Mouse (Mus musculus) kidney, embryonic 14.5 days (tissue): Measurements from ENCODE around the gene Snca. TPM values are rescaled to one million over a fixed set of nuclear protein-coding genes. Genes with fewer than 3 reads are reported as not detected.
"Not testable (repeated sequence)": the region's sequence is repeated elsewhere in the genome, so short reads cannot be mapped to it uniquely, and the experiment has no call there.

Source experiments
- ATAC-seq: fragments of 200-750 bp; cut with Nextera tagmentation; 2 replicates; pipeline ENCODE4 v1.8.0; 2017; ENCODE audit warnings: moderate number of reproducible peaks, mild to moderate bottlenecking, moderate TSS enrichment, moderate library complexity; ENCODE audit not compliant: low FRiP score, low TSS enrichment
- H3K27ac ChIP-seq: fragments of 300-500 bp; sonication (generic); 2 replicates; pipeline ENCODE4 v1.5.1; 2014; ENCODE audit warnings: low read depth, mild to moderate bottlenecking, low read length, moderate library complexity, mixed read lengths
- H3K27me3 ChIP-seq: fragments of 300-500 bp; sonication (generic); 2 replicates; pipeline ENCODE4 v1.6.1; 2014; ENCODE audit warnings: mild to moderate bottlenecking, low read length; ENCODE audit not compliant: control insufficient read depth, insufficient read depth
- H3K36me3 ChIP-seq: fragments of 300-500 bp; sonication (generic); 2 replicates; pipeline ENCODE4 v1.6.1; 2014; ENCODE audit warnings: low read length, mixed read lengths; ENCODE audit not compliant: control insufficient read depth, insufficient read depth
- H3K4me1 ChIP-seq: fragments of 300-500 bp; sonication (generic); 2 replicates; pipeline ENCODE4 v1.6.1; 2014; ENCODE audit warnings: low read length, mixed read lengths; ENCODE audit not compliant: control insufficient read depth, insufficient read depth
- H3K4me2 ChIP-seq: fragments of 300-500 bp; sonication (generic); replicated peaks from 2 replicates; pipeline ENCODE4 v1.6.1; 2014; ENCODE audit warnings: low read depth, mild to moderate bottlenecking, low read length
- H3K4me3 ChIP-seq: fragments of 300-500 bp; sonication (generic); 2 replicates; pipeline ENCODE4 v1.5.1; 2014; ENCODE audit warnings: mild to moderate bottlenecking, low read length
- H3K9ac ChIP-seq: fragments of 300-500 bp; sonication (generic); 2 replicates; pipeline ENCODE4 v1.6.1; 2014; ENCODE audit warnings: low read depth, mild to moderate bottlenecking, low read length, moderate library complexity
- H3K9me3 ChIP-seq: fragments of 300-500 bp; sonication (generic); 2 replicates; pipeline ENCODE4 v1.6.1; 2016; ENCODE audit warnings: low read length; ENCODE audit not compliant: control insufficient read depth
- WGBS: fragments of 180-500 bp; shearing (Covaris S2); extraction: QIAGEN DNeasy Blood & Tissue Kit; methylation state at CpG from one replicate; pipeline ENCODE4 v1.1.7; 2014; 5-methylcytosine and 5-hydroxymethylcytosine counted together
- polyA plus RNA-seq: library from polyadenylated mRNA; unstranded; fragments of >200 nt; fragmentation: Nextera tagmentation; extraction: Ambion mirVana; gene quantifications from 2 replicates; pipeline ENCODE4 v1.2.1, GENCODE M21; 2014

Snca gene
- polyA plus RNA-seq, 1 experiment from 2014 or later, result 17.2 TPM

DNA sequence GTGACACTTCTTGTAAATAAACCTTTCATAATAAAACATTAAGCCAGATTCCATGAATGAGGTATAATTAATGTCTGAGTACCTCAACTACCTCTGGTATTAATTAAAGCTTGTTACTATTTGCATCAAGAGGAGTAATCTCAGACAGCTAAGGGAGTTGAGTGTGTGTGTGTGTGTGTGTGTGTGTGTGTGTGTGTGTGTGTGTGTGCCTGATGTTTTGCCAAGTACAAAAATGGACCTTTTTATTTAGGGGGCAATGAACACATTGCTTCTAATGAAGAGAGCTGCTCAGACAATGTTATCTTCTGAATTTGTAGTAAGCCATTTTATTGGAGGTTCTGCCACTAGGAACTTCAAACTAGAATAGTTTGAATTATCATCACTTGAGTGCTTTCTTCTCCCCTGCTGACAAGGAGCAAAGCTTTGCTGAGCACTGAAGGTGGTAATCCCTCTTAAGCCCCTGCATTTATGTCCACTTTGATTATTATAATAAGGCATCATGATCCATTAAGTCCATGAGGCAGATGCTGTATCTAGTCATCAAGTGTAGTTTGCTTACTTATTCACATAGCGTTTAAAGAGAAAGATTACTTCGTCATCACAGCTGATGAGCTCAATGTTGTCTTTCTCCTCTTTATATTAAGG is 88.1 kb downstream of the Snca start:
- Histone ChIP-seq H3K4me3 (no peak overlapping the region), H3K27me3 (no peaks in the 10 kb centered on the region), H3K4me2 (no peak overlapping the region), H3K9ac (no peak overlapping the region), H3K36me3 (no peaks in the 10 kb centered on the region), H3K27ac (no peak overlapping the region), H3K4me1 (no peaks in the 10 kb centered on the region), H3K9me3 (no peaks in the 10 kb centered on the region)
- WGBS, result 93% methylated on average over 2 of the region's 2 CpGs
- no peak for ATAC-seq

DNA sequence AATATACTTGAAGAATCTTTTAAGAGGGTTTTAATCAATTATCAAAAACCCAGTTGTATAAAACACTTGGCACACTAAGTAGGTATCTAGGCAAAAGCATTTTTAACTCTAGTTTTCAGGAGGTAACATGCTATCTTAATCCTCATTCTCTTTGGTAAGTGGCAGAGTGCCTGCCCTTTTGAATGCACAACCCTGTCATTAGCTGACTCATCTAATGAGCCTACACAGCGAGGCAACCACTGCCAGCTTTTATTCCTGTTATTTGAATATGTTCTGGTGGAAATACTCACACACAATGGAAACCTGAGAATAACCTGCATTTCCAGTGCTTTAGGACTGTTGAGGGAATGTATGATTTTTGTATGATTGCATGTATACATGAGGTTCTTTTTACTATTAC is 89.9 kb downstream of the Snca start:
- Histone ChIP-seq H3K4me2 (no peak overlapping the region), H3K27ac (no peak overlapping the region), H3K4me3 (no peak overlapping the region), H3K9ac (no peak overlapping the region), H3K4me1 (no peaks in the 10 kb centered on the region), H3K27me3 (no peaks in the 10 kb centered on the region), H3K9me3 (no peaks in the 10 kb centered on the region), H3K36me3 (no peaks in the 10 kb centered on the region)
- WGBS, result 64% methylated on average over 1 of the region's 1 CpGs
- ATAC-seq, result no peak

DNA sequence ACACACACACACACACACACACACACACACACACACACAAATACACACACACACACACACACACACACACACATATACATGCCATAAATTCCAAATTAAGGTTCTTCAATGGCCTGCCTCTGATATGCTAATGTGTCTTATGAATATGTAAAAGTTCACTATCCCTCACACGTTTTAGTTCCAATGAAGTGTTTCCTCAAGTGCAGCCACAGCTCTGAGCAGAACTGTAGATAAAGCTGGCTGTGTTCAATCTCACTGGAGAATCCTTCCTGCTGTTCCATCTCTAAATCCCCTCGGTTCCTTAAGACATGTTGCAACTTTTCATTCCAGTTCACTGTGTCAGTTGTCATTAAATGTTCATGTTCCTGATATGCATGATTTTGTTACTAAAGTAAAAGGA is 98.5 kb downstream of the Snca start:
- WGBS, result 60% methylated on average over 2 of the region's 2 CpGs

GRCm38 (mm10) chr6:60724110-60724829 is 105.4 kb downstream of the Snca start:
- Histone ChIP-seq H3K27me3 (no peaks in the 10 kb centered on the region), H3K27ac (no peak overlapping the region), H3K4me3 (no peak overlapping the region), H3K36me3 (no peaks in the 10 kb centered on the region), H3K4me1 (no peaks in the 10 kb centered on the region), H3K9me3 (no peaks in the 10 kb centered on the region), H3K9ac (no peak overlapping the region), H3K4me2 (no peak overlapping the region)
- no peak for ATAC-seq
- WGBS, result 83% methylated on average over 2 of the region's 2 CpGs

More for the DNA sequence above, 98.5 kb downstream of the Snca start:
- Histone ChIP-seq H3K9ac (no peak overlapping the region), H3K4me3 (no peak overlapping the region), H3K4me1 (no peaks in the 10 kb centered on the region), H3K27me3 (no peaks in the 10 kb centered on the region), H3K4me2 (no peak overlapping the region), H3K36me3 (no peaks in the 10 kb centered on the region), H3K9me3 (no peaks in the 10 kb centered on the region), H3K27ac (no peak overlapping the region)
- no peak for ATAC-seq

- Histone ChIP-seq H3K27ac (no peak overlapping the region), H3K4me3 (no peak overlapping the region), H3K36me3 (no peaks in the 10 kb centered on the region), H3K4me2 (no peak overlapping the region), H3K9me3 (no peaks in the 10 kb centered on the region), H3K9ac (no peak overlapping the region), H3K4me1 (no peaks in the 10 kb centered on the region), H3K27me3 (no peaks in the 10 kb centered on the region)
- WGBS, result 85% methylated on average over 3 of the region's 3 CpGs
- ATAC-seq, result no peak
These were observed 112.1 kb downstream of the Snca start for GRCm38 (mm10) chr6:60717566-60717965.

GRCm38 (mm10) chr6:60709997-60710471 is 119.6 kb downstream of the Snca start:
- Histone ChIP-seq H3K27me3 (no peaks in the 10 kb centered on the region), H3K4me2 (no peak overlapping the region)
- no peak for ATAC-seq

DNA sequence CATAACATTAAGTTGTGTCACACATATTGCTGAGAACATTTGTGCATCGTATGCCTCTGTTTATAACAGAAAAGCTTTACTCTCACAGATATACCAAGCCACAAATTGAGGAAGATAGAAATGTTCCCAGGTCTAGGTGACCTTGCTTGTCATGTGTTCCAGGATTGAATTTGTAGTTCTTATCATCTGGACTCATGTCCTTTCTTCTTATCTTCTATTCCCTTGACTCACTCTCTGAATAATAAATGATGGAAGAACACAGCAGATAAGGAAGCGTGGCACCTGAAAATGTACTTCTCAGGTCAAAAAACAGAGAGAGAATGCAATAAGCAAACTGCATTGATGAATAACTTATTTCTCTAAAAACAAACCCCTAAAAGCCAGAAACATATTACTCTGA is 131.6 kb downstream of the Snca start:
- Histone ChIP-seq H3K36me3 (no peaks in the 10 kb centered on the region), H3K4me1 (no peaks in the 10 kb centered on the region), H3K27me3 (no peaks in the 10 kb centered on the region), H3K9me3 (no peaks in the 10 kb centered on the region), H3K4me3 (no peak overlapping the region), H3K9ac (no peak overlapping the region), H3K4me2 (no peak overlapping the region), H3K27ac (no peak overlapping the region)
- no peak for ATAC-seq
- 78% methylated on average over 2 of the region's 2 CpGs for WGBS

More at GRCm38 (mm10) chr6:60709997-60710471, 119.6 kb downstream of the Snca start:
- no peak overlapping the region for H3K27ac ChIP-seq
- no peak overlapping the region for H3K4me3 ChIP-seq
- H3K9ac ChIP-seq, result no peak overlapping the region
- no peaks in the 10 kb centered on the region for H3K9me3 ChIP-seq
- 52% methylated on average over 2 of the region's 2 CpGs for WGBS
- no peaks in the 10 kb centered on the region for H3K36me3 ChIP-seq
- no peaks in the 10 kb centered on the region for H3K4me1 ChIP-seq

GRCm38 (mm10) chr6:60687048-60687447 is 142.6 kb downstream of the Snca start:
- H3K9ac ChIP-seq, H3K4me3 ChIP-seq, H3K27ac ChIP-seq, ATAC-seq, H3K9me3 ChIP-seq, H3K4me2 ChIP-seq, H3K4me1 ChIP-seq, H3K27me3 ChIP-seq, H3K36me3 ChIP-seq: not testable (repeated sequence)
- whole genome bisulfite sequencing, result 88% methylated on average over 4 of the region's 4 CpGs

DNA sequence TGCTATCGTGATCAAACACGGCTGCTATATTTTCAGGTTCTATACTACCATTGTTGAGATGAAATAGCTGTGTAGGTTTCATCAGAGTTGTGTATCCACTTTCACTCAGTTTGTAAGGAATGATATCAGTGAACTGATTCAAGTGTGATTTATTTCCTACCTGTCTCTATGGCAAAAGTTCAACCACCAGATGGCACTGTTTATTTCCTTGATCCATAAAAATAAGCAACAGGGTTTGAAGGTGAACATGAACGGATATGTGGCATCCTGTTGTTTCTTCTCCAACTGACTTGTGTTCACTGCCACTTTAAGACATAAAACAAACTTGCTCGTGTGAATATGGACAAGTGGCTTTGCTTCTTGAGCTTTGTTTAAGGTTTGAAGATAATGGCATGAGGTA is 147.4 kb downstream of the Snca start:
- no peak for ATAC-seq
- Histone ChIP-seq H3K9me3 (no peaks in the 10 kb centered on the region), H3K27me3 (no peaks in the 10 kb centered on the region), H3K4me3 (no peak overlapping the region), H3K4me1 (no peaks in the 10 kb centered on the region), H3K4me2 (no peak overlapping the region), H3K27ac (no peak overlapping the region), H3K9ac (no peak overlapping the region), H3K36me3 (no peaks in the 10 kb centered on the region)
- 57% methylated on average over 4 of the region's 4 CpGs for WGBS
